Mouse (Mus musculus) frontal cortex, adult (tissue): ENCODE results near the gene Gm128.

ENCODE experiments used
- ATAC-seq: cut with Nextera tagmentation; 2 replicates; pipeline ENCODE4 v1.9.2; 2017; ENCODE audit warnings: mild to moderate bottlenecking, moderate library complexity, mixed read lengths; ENCODE audit not compliant: low TSS enrichment

Gm128 gene

DNA sequence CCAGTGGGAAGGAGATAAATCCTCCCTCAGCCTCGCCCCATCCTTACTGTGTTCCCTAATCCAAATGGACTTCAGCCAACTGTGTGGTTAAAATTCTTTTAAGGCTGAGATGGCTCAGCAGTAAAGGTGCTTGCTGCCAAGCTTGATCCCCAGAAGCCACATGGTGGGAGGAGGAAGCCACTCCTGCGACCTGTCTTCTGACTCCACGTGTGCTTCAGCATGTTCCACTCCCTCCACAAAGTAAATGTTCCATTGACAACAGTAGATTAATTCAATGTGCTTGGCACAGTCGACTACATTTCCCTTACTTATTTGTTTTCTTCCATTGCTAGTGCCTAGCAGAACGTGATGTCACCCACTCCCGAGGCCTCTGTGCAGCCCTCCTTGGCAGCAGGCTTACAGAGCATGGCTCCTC lies 46.7 kb downstream of the Gm128 start:
- ATAC-seq, result no peak
